Mouse (Mus musculus): ENCODE measurements at regions not wholly inside any gene's neighbourhood (a gene's known extent, or its start where the extent isn't known, plus 50 kb on each side); places are given as distances from the start of the nearest gene placed in this dataset.

GRCm38 (mm10) chr19:52565401-52565800, 301.3 kb downstream of the Ins1 start:
- H3K36me3 ChIP-seq (ENCODE audit: control insufficient read depth in 1 of 2, insufficient read depth in 2 of 2, low read length in 2 of 2), result no peaks in the 10 kb centered on the region
- no peak overlapping the region for H3K27ac ChIP-seq (ENCODE audit: control insufficient read depth, low read depth, low read length)
- H3K79me2 ChIP-seq (ENCODE audit: control insufficient read depth, insufficient read depth, low read length, poor library complexity), result no peaks in the 10 kb centered on the region
- no peak for DNase-seq (ENCODE audit: low read depth, low spot score)
- no peaks in the 10 kb centered on the region; a peak in 1 of 4 replicates for H3K27me3 ChIP-seq (ENCODE audit: control insufficient read depth in 1 of 2, insufficient read depth in 2 of 2, low read length in 2 of 2)
- H3K9me3 ChIP-seq (replicated peaks; ENCODE audit: insufficient read depth, low read length), result no peaks in the 10 kb centered on the region
- H3K4me1 ChIP-seq (ENCODE audit: control insufficient read depth in 1 of 2, insufficient read depth in 2 of 2, low read length in 2 of 2), result no peaks in the 10 kb centered on the region
- TF ChIP-seq UBTF (IDR thresholded peaks at IDR 0.05; ENCODE audit: borderline replicate concordance, insufficient read depth, low read depth, low read length) (no peak), MAFK (IDR thresholded peaks at IDR 0.05; ENCODE audit: borderline replicate concordance, low read depth, low read length) (no peak), POLR2AphosphoS5 (IDR thresholded peaks at IDR 0.05; ENCODE audit: borderline replicate concordance, low read depth, low read length) (no peak), GATA1 (IDR thresholded peaks at IDR 0.05; ENCODE audit: low read depth, low read length) (no peak), RCOR1 (IDR thresholded peaks at IDR 0.05; ENCODE audit: low read depth, low read length) (no peak), ZMIZ1 (IDR thresholded peaks at IDR 0.05; ENCODE audit: low read depth, low read length) (no peak), MAX (IDR thresholded peaks at IDR 0.05; ENCODE audit: low read length) (no peak), HCFC1 (IDR thresholded peaks at IDR 0.05; ENCODE audit: low read depth, low read length) (no peak), POLR2A (IDR thresholded peaks at IDR 0.05; ENCODE audit: control insufficient read depth in 1 of 2, insufficient read depth in 1 of 2, low read depth in 1 of 2, low read length in 2 of 2, poor library complexity in 1 of 2) (no peak), USF1 (IDR thresholded peaks at IDR 0.05; ENCODE audit: low read depth, low read length) (no peak), E2F4 (IDR thresholded peaks at IDR 0.05; ENCODE audit: borderline replicate concordance, low read depth, low read length) (no peak), SMC3 (IDR thresholded peaks at IDR 0.05; ENCODE audit: low read depth, low read length) (no peak), GABPA (IDR thresholded peaks at IDR 0.05; ENCODE audit: low read depth, low read length) (no peak), ELF1 (IDR thresholded peaks at IDR 0.05; ENCODE audit: low read depth, low read length) (no peak), TBP (IDR thresholded peaks at IDR 0.05; ENCODE audit: low read depth, low read length) (no peak), EP300 (IDR thresholded peaks at IDR 0.05; ENCODE audit: low read depth in 1 of 2, low read length in 2 of 2) (no peak)
- H3K9ac ChIP-seq (ENCODE audit: control insufficient read depth, low read depth, low read length, poor library complexity, severe bottlenecking), result no peak overlapping the region
- no peak overlapping the region for H3K4me3 ChIP-seq (ENCODE audit: control insufficient read depth in 1 of 2, insufficient read depth in 1 of 2, low read depth in 2 of 2, low read length in 2 of 2)

- no peak overlapping the region for H3K9ac ChIP-seq (ENCODE audit: control insufficient read depth, low read depth, low read length, poor library complexity, severe bottlenecking)
Observed at GRCm38 (mm10) chr19:52534758-52535157, 270.7 kb downstream of the Ins1 start.

More at GRCm38 (mm10) chr19:52534758-52535157, 270.7 kb downstream of the Ins1 start:
- no peaks in the 10 kb centered on the region for H3K27me3 ChIP-seq (ENCODE audit: control insufficient read depth in 1 of 2, insufficient read depth in 2 of 2, low read length in 2 of 2)
- no peaks in the 10 kb centered on the region for H3K79me2 ChIP-seq (ENCODE audit: control insufficient read depth, insufficient read depth, low read length, poor library complexity)
- DNase-seq (ENCODE audit: low read depth, low spot score), result no peak
- H3K9me3 ChIP-seq (replicated peaks; ENCODE audit: insufficient read depth, low read length), result no peaks in the 10 kb centered on the region
- no peak overlapping the region for H3K27ac ChIP-seq (ENCODE audit: control insufficient read depth, low read depth, low read length)
- TF ChIP-seq GABPA (IDR thresholded peaks at IDR 0.05; ENCODE audit: low read depth, low read length), result no peak
- no peak for TF ChIP-seq MAFK (IDR thresholded peaks at IDR 0.05; ENCODE audit: borderline replicate concordance, low read depth, low read length)
- TF ChIP-seq USF2 (IDR thresholded peaks at IDR 0.05; ENCODE audit: borderline replicate concordance in 1 of 2, insufficient read depth in 1 of 2, low read depth in 1 of 2, low read length in 2 of 2), result no peak
- no peak for TF ChIP-seq NRF1 (IDR thresholded peaks at IDR 0.05; ENCODE audit: insufficient read depth, low read depth, low read length, poor library complexity, severe bottlenecking)
- no peak for TF ChIP-seq HCFC1 (IDR thresholded peaks at IDR 0.05; ENCODE audit: low read depth, low read length)
- no peak for TF ChIP-seq ZC3H11A (IDR thresholded peaks at IDR 0.05; ENCODE audit: low read depth, low read length)
- TF ChIP-seq ZNF384 (IDR thresholded peaks at IDR 0.05; ENCODE audit: low read depth, low read length), result no peak
- no peak for TF ChIP-seq MYB (IDR thresholded peaks at IDR 0.05; ENCODE audit: low read depth, low read length)
- no peak for TF ChIP-seq GATA1 (IDR thresholded peaks at IDR 0.05; ENCODE audit: low read depth, low read length)
- TF ChIP-seq POLR2AphosphoS2 (IDR thresholded peaks at IDR 0.05; ENCODE audit: low read length), result no peak
- no peak for TF ChIP-seq EP300 (IDR thresholded peaks at IDR 0.05; ENCODE audit: low read depth in 1 of 2, low read length in 2 of 2)
- no peak for TF ChIP-seq TBP (IDR thresholded peaks at IDR 0.05; ENCODE audit: low read depth, low read length)
- no peak for TF ChIP-seq ETS1 (IDR thresholded peaks at IDR 0.05; ENCODE audit: low read depth, low read length)
- TF ChIP-seq MXI1 (IDR thresholded peaks at IDR 0.05; ENCODE audit: low read depth, low read length), result no peak
- TF ChIP-seq ZKSCAN1 (IDR thresholded peaks at IDR 0.05; ENCODE audit: low read depth, low read length), result no peak
- no peak for TF ChIP-seq E2F4 (IDR thresholded peaks at IDR 0.05; ENCODE audit: borderline replicate concordance, low read depth, low read length)
- TF ChIP-seq CHD2 (IDR thresholded peaks at IDR 0.05; ENCODE audit: low read length), result no peak
- TF ChIP-seq MAZ (IDR thresholded peaks at IDR 0.05; ENCODE audit: low read depth, low read length), result no peak
- TF ChIP-seq SIN3A (IDR thresholded peaks at IDR 0.05; ENCODE audit: low read length), result no peak
- H3K36me3 ChIP-seq (ENCODE audit: control insufficient read depth in 1 of 2, insufficient read depth in 2 of 2, low read length in 2 of 2), result no peaks in the 10 kb centered on the region
- no peaks in the 10 kb centered on the region for H3K4me1 ChIP-seq (ENCODE audit: control insufficient read depth in 1 of 2, insufficient read depth in 2 of 2, low read length in 2 of 2)
- no peak overlapping the region for H3K4me3 ChIP-seq (ENCODE audit: control insufficient read depth in 1 of 2, insufficient read depth in 1 of 2, low read depth in 2 of 2, low read length in 2 of 2)
